Mouse (Mus musculus) heart, postnatal 0 days (tissue): ENCODE results near the gene Cacna2d1. TPM values are rescaled to one million over a fixed set of nuclear protein-coding genes. Genes with fewer than 3 reads are reported as not detected.
A peak's percentile ranks its signal among the peaks of the same experiment; 100 is the strongest.

ENCODE experiments used
- ATAC-seq: fragments of 200-750 bp; cut with Nextera tagmentation; 2 replicates; pipeline ENCODE4 v1.8.0; 2017; ENCODE audit warnings: low read depth, moderate number of reproducible peaks, moderate library complexity; ENCODE audit not compliant: insufficient read depth
- DNase-seq: peaks from one replicate; pipeline ENCODE4 v3.0.0-alpha.2; 2016; ENCODE audit warnings: low spot score
- H3K27ac ChIP-seq: fragments of 300-500 bp; sonication (generic); 2 replicates; pipeline ENCODE4 v1.5.1; 2014; ENCODE audit warnings: low read depth, mild to moderate bottlenecking
- H3K27me3 ChIP-seq: fragments of 300-500 bp; sonication (generic); 2 replicates; pipeline ENCODE4 v1.6.1; 2014; ENCODE audit warnings: low read length, mixed read lengths; ENCODE audit not compliant: control insufficient read depth, insufficient read depth
- H3K36me3 ChIP-seq: fragments of 300-500 bp; sonication (generic); replicated peaks from 2 replicates; pipeline ENCODE4 v1.6.1; 2014; ENCODE audit warnings: low read length, mixed read lengths; ENCODE audit not compliant: control insufficient read depth, insufficient read depth
- H3K4me1 ChIP-seq: fragments of 300-500 bp; sonication (generic); 2 replicates; pipeline ENCODE4 v1.6.1; 2014; ENCODE audit warnings: antibody characterized with exemption; ENCODE audit not compliant: control insufficient read depth, insufficient read depth
- H3K4me2 ChIP-seq: fragments of 300-500 bp; sonication (generic); 2 replicates; pipeline ENCODE4 v1.6.1; 2014; ENCODE audit warnings: low read depth, mild to moderate bottlenecking, low read length, moderate library complexity
- H3K4me3 ChIP-seq: fragments of 300-500 bp; sonication (generic); 2 replicates; pipeline ENCODE4 v1.5.1; 2014; ENCODE audit warnings: low read depth, low read length
- H3K9ac ChIP-seq: fragments of 300-500 bp; sonication (generic); replicated peaks from 2 replicates; pipeline ENCODE4 v1.6.1; 2014; ENCODE audit warnings: low read depth, low read length, mixed read lengths
- H3K9me3 ChIP-seq: fragments of 300-500 bp; sonication (generic); replicated peaks from 2 replicates; pipeline ENCODE4 v1.6.1; 2016; ENCODE audit warnings: low read length; ENCODE audit not compliant: control insufficient read depth
- CTCF ChIP-seq: IDR thresholded peaks from 2 replicates; pipeline ENCODE4 v1.5.1; 2016; ENCODE audit warnings: antibody characterized with exemption, control low read depth, low read depth
- EP300 ChIP-seq: IDR thresholded peaks from 2 replicates; pipeline ENCODE4 v1.6.1; 2016; ENCODE audit warnings: antibody characterized with exemption, low read depth
- WGBS: fragments of 180-500 bp; shearing (Covaris S2); extraction: QIAGEN DNeasy Blood & Tissue Kit; methylation state at CpG from one replicate; pipeline ENCODE4 v1.1.7; 2014; 5-methylcytosine and 5-hydroxymethylcytosine counted together
- polyA plus RNA-seq: library from polyadenylated mRNA; unstranded; fragments of >200 nt; fragmentation: Nextera tagmentation; extraction: Ambion mirVana; gene quantifications from 2 replicates; pipeline ENCODE4 v1.2.1, GENCODE M21; 2015
- total RNA-seq: library from RNA; depleted of rRNA; stranded (reverse); fragments of >200 nt; gene quantifications from 2 replicates; pipeline ENCODE4 v1.2.3, GENCODE M21; 2014; ENCODE audit warnings: low replicate concordance

The Cacna2d1 gene
- total and polyA plus RNA-seq, 2 experiments from 2014 or later = 17.7 to 37.6 TPM

DNA sequence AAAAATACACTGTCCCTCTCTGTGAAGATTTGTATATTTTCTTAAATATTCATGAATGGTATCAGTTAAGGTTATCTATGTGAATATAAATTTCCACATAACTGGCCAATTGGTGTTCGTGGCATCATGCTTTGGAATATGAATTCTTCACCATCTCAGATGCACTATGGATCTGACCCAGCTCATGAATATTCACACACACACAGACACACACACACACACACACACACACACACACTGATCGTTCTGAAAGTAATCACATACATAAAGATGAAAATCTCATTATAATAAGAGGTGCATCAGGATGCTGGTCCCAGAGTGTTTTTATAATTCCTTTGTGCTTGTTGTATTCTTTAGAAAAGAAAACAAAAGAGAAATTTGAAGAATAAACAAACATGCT lies 309.1 kb downstream of the Cacna2d1 start:
- no peaks in the 10 kb centered on the region for H3K4me1 ChIP-seq
- no peaks in the 10 kb centered on the region for H3K27me3 ChIP-seq
- ATAC-seq = no peak
- no peak overlapping the region for H3K9ac ChIP-seq
- no peak overlapping the region for H3K4me2 ChIP-seq
- H3K36me3 ChIP-seq = no peaks in the 10 kb centered on the region
- TF ChIP-seq EP300 (no peak), CTCF (no peak)
- H3K9me3 ChIP-seq = no peaks in the 10 kb centered on the region
- H3K4me3 ChIP-seq = no peak overlapping the region
- DNase-seq = no peak
- no peak overlapping the region for H3K27ac ChIP-seq
- 77% methylated on average over 2 of the region's 2 CpGs for WGBS

DNA sequence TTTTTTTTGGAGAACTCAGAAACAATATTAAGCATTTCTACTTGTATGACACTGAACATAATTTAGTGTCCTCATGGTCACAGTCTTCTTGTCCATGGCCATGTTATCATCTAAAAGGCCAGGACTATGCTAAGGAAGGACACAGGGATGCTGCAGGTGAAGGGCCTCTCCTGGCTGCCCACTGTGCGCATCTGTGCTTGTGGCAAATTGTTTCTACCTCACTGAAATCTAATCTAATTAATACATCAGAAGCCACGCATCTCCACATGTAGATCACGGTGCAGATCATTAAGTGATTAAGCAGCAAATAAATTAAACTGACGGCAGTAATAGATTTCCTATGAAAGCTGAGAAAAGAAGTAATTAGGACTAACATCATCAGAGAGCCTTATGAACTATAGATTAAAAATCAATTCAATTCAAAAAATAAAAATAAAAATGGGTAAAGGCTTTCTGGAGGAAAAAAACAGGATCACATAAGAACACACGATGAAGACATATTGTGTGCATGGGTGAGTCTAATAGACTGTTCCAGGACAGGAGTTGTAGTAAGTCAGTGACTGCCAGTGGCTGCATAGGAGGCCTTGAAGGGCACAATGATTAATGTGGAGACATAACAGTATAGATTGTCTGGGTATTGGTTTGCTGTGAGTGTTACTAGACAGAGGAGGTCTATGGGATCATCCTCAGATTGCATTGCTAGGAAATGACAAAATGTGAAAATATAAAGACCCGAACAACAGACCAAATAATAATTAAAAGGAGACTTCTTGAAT lies 318.4 kb downstream of the Cacna2d1 start:
- H3K9ac ChIP-seq = no peak overlapping the region
- no peak for ATAC-seq
- 90% methylated on average over 6 of the region's 6 CpGs for WGBS
- H3K36me3 ChIP-seq = no peaks in the 10 kb centered on the region
- TF ChIP-seq EP300 (no peak), CTCF (no peak)
- H3K4me3 ChIP-seq = no peak overlapping the region
- H3K27ac ChIP-seq = peak overlapping the region; percentile 60
- H3K9me3 ChIP-seq = no peaks in the 10 kb centered on the region
- no peak overlapping the region for H3K4me2 ChIP-seq
- no peaks in the 10 kb centered on the region for H3K27me3 ChIP-seq
- peaks cover 4% of the 10 kb centered on the region; the same call in 1 of the 2 replicates for H3K4me1 ChIP-seq
- no peak for DNase-seq

DNA sequence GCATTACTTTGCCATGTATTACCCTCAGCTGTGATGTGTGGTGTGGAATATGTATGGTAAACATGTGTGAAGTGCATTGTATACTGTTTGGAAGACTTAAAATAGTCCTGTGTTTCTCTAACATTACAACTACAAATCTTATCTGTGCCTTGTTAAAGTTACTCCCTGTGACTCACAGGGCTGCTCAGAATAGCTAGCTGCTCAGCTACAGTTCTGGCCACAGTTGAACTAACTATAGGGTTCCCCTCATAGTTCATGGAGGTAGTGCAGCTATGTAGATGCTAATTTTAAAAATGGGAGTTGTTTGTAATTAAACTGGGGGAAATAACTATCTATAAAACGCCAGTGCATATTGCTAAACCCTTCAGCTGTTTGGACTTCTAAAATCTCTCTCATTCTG lies 319.3 kb downstream of the Cacna2d1 start:
- Histone ChIP-seq H3K4me2 (no peak overlapping the region), H3K9ac (no peak overlapping the region), H3K27me3 (no peaks in the 10 kb centered on the region), H3K36me3 (no peaks in the 10 kb centered on the region), H3K27ac (peak overlapping the region; percentile 60), H3K9me3 (no peaks in the 10 kb centered on the region), H3K4me1 (peaks cover 4% of the 10 kb centered on the region; the same call in 1 of the 2 replicates), H3K4me3 (no peak overlapping the region)
- TF ChIP-seq CTCF (no peak), EP300 (no peak)
- peak; percentile 46 for DNase-seq
- peak; percentile 58; the same call in 1 of the 2 replicates for ATAC-seq
- WGBS = 39% methylated on average over 1 of the region's 1 CpGs

DNA sequence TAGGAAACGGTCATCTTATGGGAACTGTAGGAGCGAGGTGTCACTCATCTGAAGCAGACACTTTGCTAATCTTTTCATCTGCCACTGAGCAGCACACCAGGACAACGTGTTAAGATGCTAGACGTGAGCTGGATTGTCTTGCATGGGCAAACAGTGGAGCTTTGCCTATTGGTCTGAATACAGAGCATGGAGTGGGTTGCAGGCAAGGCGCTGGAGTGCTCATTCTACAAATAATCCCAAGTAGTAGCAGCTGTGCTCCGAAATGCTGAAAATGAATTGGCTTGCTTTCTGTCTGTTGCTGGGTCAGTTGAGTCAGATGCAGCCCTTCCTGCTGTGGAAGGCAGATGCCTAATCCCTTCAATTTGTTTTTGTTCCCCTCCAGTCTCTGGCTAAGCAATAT lies 330.9 kb downstream of the Cacna2d1 start:
- no peaks in the 10 kb centered on the region for H3K27me3 ChIP-seq
- TF ChIP-seq CTCF = no peak
- TF ChIP-seq EP300 = no peak
- 76% methylated on average over 6 of the region's 6 CpGs for WGBS
- H3K9me3 ChIP-seq = no peaks in the 10 kb centered on the region
- H3K4me1 ChIP-seq = no peaks in the 10 kb centered on the region
- H3K4me3 ChIP-seq = no peak overlapping the region
- no peaks in the 10 kb centered on the region for H3K36me3 ChIP-seq
- DNase-seq = no peak
- H3K9ac ChIP-seq = no peak overlapping the region
- no peak for ATAC-seq
- H3K27ac ChIP-seq = no peak overlapping the region
- H3K4me2 ChIP-seq = no peak overlapping the region

DNA sequence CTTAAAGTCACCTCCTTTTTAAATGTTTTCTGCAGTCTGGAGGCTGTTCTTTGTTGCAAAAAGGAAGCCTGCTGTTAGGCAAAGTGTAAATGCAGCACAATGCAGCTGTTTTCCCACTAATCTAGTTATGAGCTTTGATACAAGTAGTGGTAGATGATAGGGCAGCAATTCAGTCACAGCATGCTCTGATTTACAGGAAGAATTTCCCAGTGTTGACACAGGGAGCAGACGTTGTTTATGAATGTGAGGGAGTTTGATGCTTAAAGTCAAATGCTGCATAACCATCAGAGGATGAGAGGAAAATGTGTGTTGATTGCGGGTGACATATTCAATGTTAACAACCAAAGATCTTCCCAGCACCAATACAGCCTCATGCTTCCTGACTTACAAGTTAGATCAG lies 342.6 kb downstream of the Cacna2d1 start:
- TF ChIP-seq CTCF (no peak), EP300 (no peak)
- no peak for ATAC-seq
- H3K36me3 ChIP-seq = 0 out of 2 replicates have a peak, but pooled peaks cover 9% of the 10 kb centered on the region
- H3K9me3 ChIP-seq = peaks cover 5% of the 10 kb centered on the region; the same call in 1 of the 2 replicates
- H3K4me3 ChIP-seq = no peak overlapping the region
- H3K9ac ChIP-seq = no peak overlapping the region
- no peak for DNase-seq
- no peaks in the 10 kb centered on the region for H3K4me1 ChIP-seq
- H3K27me3 ChIP-seq = no peaks in the 10 kb centered on the region
- H3K27ac ChIP-seq = no peak overlapping the region
- WGBS = 61% methylated on average over 2 of the region's 2 CpGs
- H3K4me2 ChIP-seq = no peak overlapping the region
